Mouse (Mus musculus): ENCODE results near the gene Epha10. TPM values are rescaled to one million over a fixed set of nuclear protein-coding genes. Genes with fewer than 3 reads are reported as not detected.

The Epha10 gene
- polyA plus RNA-seq, 2 experiments from 2014 or later: 0.30 TPM; not detected in 1

Other genes with a start within 250 kb of the Epha10 start
- not detected for gene Pou3f1, start 224.1 kb upstream of the Epha10 start, polyA plus RNA-seq (2017; shearing (Covaris generic))
- gene Utp11, start 187.3 kb upstream of the Epha10 start, polyA plus RNA-seq (2017; shearing (Covaris generic)): 10 to 100 TPM; 80.9 to 85.9 TPM
- 10 to 100 TPM in 1 of 2 experiments, 1 to 10 TPM in 1; 7.2 to 14.7 TPM for gene Fhl3, start 180.2 kb upstream of the Epha10 start, polyA plus RNA-seq (2017; shearing (Covaris generic))
- gene Sf3a3, start 166.1 kb upstream of the Epha10 start, polyA plus RNA-seq (2017; shearing (Covaris generic)): 100 to 1,000 TPM; 108 to 125 TPM
- gene Inpp5b, start 139.0 kb upstream of the Epha10 start, polyA plus RNA-seq (2017; shearing (Covaris generic)): 10 to 100 TPM; 80.2 to 94.1 TPM
- 10 to 100 TPM; 14.2 to 18.5 TPM for gene Mtf1, start 78.8 kb upstream of the Epha10 start, polyA plus RNA-seq (2017; shearing (Covaris generic))
- gene Yrdc, start 30.2 kb upstream of the Epha10 start, polyA plus RNA-seq (2017; shearing (Covaris generic)): 1 to 10 TPM; 4.4 to 6.2 TPM
- 1 to 10 TPM; 3.9 to 8.0 TPM for gene 1110065P20Rik, start 29.7 kb upstream of the Epha10 start, polyA plus RNA-seq (2017; shearing (Covaris generic))
- gene Maneal, start 18.7 kb upstream of the Epha10 start, polyA plus RNA-seq (2017; shearing (Covaris generic)): under 1 TPM; 0.17 to 0.20 TPM
- gene 9930104L06Rik, start 56.1 kb downstream of the Epha10 start, polyA plus RNA-seq (2017; shearing (Covaris generic)): 1 to 10 TPM; 6.9 to 8.9 TPM
- 10 to 100 TPM; 43.8 to 61.4 TPM for gene Cdca8, start 58.4 kb downstream of the Epha10 start, polyA plus RNA-seq (2017; shearing (Covaris generic))
- not detected for gene Rspo1, start 105.5 kb downstream of the Epha10 start, polyA plus RNA-seq (2017; shearing (Covaris generic))
- 10 to 100 TPM; 60.7 to 68.3 TPM for gene Gnl2, start 135.7 kb downstream of the Epha10 start, polyA plus RNA-seq (2017; shearing (Covaris generic))
- not detected for gene Dnali1, start 184.8 kb downstream of the Epha10 start, polyA plus RNA-seq (2017; shearing (Covaris generic))
- 10 to 100 TPM in 1 of 2 experiments, 1 to 10 TPM in 1; 8.2 to 10.6 TPM for gene Snip1, start 185.8 kb downstream of the Epha10 start, polyA plus RNA-seq (2017; shearing (Covaris generic))
- gene Meaf6, start 204.2 kb downstream of the Epha10 start, polyA plus RNA-seq (2017; shearing (Covaris generic)): 10 to 100 TPM; 62.6 to 68.1 TPM
- 1 to 10 TPM; 5.0 to 5.9 TPM for gene Zc3h12a, start 246.9 kb downstream of the Epha10 start, polyA plus RNA-seq (2017; shearing (Covaris generic))